Mouse (Mus musculus): ENCODE measurements at regions not wholly inside any gene's neighbourhood (a gene's known extent, or its start where the extent isn't known, plus 50 kb on each side); places are given as distances from the start of the nearest gene placed in this dataset.

DNA sequence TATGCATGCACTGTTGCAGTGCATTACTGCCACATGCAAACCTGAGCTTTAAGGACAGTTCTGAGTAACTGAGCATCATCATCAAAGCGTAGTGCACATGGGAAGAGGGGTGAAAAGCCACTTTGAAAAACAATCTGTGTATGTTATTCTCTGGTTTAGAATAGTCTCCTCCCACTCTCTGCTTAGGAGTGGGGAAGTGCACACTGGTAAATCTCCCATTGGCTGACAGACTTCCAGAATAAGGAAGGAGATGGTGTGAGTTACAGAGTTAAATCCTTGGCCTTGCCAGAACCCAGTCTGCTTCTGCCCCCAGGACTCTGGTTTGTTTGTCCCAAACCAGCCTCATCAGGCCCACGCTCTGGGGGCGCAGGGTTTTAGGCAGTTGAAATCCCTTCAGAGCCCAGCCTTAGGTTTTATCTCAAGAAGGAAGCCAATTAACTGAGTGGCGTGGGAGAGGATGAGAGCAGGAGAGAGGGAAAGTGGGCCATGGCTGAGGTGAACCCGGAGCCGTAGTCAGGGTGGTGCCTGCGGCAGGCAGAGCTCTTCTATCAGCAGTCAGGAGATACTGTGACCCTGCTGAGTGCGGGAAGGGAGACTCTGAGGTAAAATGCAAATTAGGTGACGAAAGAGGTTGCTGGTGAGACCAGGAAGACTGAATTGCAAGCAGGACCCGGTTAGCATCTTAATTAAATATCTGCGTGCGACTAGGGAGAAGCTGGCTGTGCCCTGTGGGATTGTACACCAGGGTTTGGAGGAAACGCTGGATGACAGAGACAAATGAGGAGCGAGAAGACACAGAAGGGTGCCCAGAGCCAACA, 166.0 kb downstream of the Setd4 start:
- peak overlapping the region; percentile 4; the same call in 1 of the 2 replicates for H3K4me2 ChIP-seq (ENCODE audit: low read depth, low read length)
- H3K4me3 ChIP-seq (ENCODE audit: low read length): no peak overlapping the region
- TF ChIP-seq CTCF (IDR thresholded peaks at IDR 0.05; ENCODE audit: low read depth): no peak
- DNase-seq (ENCODE audit: low spot score) (no peak), ATAC-seq (no peak)
- H3K27ac ChIP-seq: no peak overlapping the region
- H3K27me3 ChIP-seq (ENCODE audit: insufficient read depth, low read length): no peaks in the 10 kb centered on the region
- no peak overlapping the region for H3K9ac ChIP-seq (replicated peaks; ENCODE audit: low read length)
- H3K9me3 ChIP-seq (ENCODE audit: low read length): no peaks in the 10 kb centered on the region
- peaks cover 3% of the 10 kb centered on the region; the same call in 1 of the 2 replicates for H3K4me1 ChIP-seq (ENCODE audit: insufficient read depth, low read length)
- H3K36me3 ChIP-seq (ENCODE audit: insufficient read depth, low read length): no peaks in the 10 kb centered on the region
- 26% methylated on average over 14 of the region's 14 CpGs for WGBS

DNA sequence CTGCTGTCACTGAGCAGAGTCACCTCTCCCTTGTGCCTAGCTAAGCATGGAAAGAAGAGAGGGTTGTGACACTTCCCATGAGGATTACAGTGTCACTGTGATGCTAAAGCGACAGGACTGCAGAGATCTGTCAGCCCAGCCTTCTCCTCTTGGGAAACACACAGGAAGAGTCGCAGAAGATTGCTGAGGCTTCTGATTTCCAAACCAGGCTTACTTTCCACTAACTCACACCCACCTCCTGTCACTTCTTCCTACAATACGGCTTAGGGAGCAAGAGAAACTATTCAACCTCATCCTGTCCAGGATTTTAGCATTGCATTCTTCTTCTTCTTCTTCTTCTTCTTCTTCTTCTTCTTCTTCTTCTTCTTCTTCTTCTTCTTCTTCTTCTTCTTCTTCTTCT, 167.1 kb downstream of the Setd4 start:
- ATAC-seq (no peak), DNase-seq (ENCODE audit: low spot score) (no peak)
- no peaks in the 10 kb centered on the region for H3K9me3 ChIP-seq (ENCODE audit: low read length)
- H3K27me3 ChIP-seq (ENCODE audit: insufficient read depth, low read length): no peaks in the 10 kb centered on the region
- no peak overlapping the region for H3K4me2 ChIP-seq (ENCODE audit: low read depth, low read length)
- H3K9ac ChIP-seq (replicated peaks; ENCODE audit: low read length): no peak overlapping the region
- 63% methylated on average over 3 of the region's 3 CpGs for WGBS
- H3K4me3 ChIP-seq (ENCODE audit: low read length): no peak overlapping the region
- TF ChIP-seq CTCF (IDR thresholded peaks at IDR 0.05; ENCODE audit: low read depth): no peak
- no peaks in the 10 kb centered on the region for H3K36me3 ChIP-seq (ENCODE audit: insufficient read depth, low read length)
- H3K27ac ChIP-seq: no peak overlapping the region
- H3K4me1 ChIP-seq (ENCODE audit: insufficient read depth, low read length): peaks cover 3% of the 10 kb centered on the region; the same call in 1 of the 2 replicates

GRCm38 (mm10) chr16:93431316-93431715, 172.5 kb downstream of the Setd4 start:
- H3K27ac ChIP-seq: no peak overlapping the region
- ATAC-seq (no peak), DNase-seq (ENCODE audit: low spot score) (no peak)
- no peaks in the 10 kb centered on the region for H3K27me3 ChIP-seq (ENCODE audit: insufficient read depth, low read length)
- TF ChIP-seq CTCF (IDR thresholded peaks at IDR 0.05; ENCODE audit: low read depth): no peak
- no peak overlapping the region for H3K4me3 ChIP-seq (ENCODE audit: low read length)
- no peaks in the 10 kb centered on the region for H3K4me1 ChIP-seq (ENCODE audit: insufficient read depth, low read length)
- H3K9ac ChIP-seq (replicated peaks; ENCODE audit: low read length): no peak overlapping the region
- H3K9me3 ChIP-seq (ENCODE audit: low read length): no peaks in the 10 kb centered on the region
- WGBS: 70% methylated on average over 5 of the region's 5 CpGs
- no peaks in the 10 kb centered on the region for H3K36me3 ChIP-seq (ENCODE audit: insufficient read depth, low read length)
- H3K4me2 ChIP-seq (ENCODE audit: low read depth, low read length): no peak overlapping the region

GRCm38 (mm10) chr16:93429324-93429781, 174.5 kb downstream of the Setd4 start:
- Histone ChIP-seq H3K36me3 (ENCODE audit: insufficient read depth, low read length) (no peaks in the 10 kb centered on the region), H3K27ac (no peak overlapping the region), H3K4me2 (ENCODE audit: low read depth, low read length) (no peak overlapping the region), H3K9ac (replicated peaks; ENCODE audit: low read length) (no peak overlapping the region), H3K27me3 (ENCODE audit: insufficient read depth, low read length) (no peaks in the 10 kb centered on the region), H3K4me1 (ENCODE audit: insufficient read depth, low read length) (no peaks in the 10 kb centered on the region), H3K9me3 (ENCODE audit: low read length) (no peaks in the 10 kb centered on the region), H3K4me3 (ENCODE audit: low read length) (no peak overlapping the region)
- ATAC-seq: no peak
- DNase-seq (ENCODE audit: low spot score): no peak
- WGBS: 68% methylated on average over 8 of the region's 8 CpGs
- no peak for TF ChIP-seq CTCF (IDR thresholded peaks at IDR 0.05; ENCODE audit: low read depth)

- TF ChIP-seq CTCF (IDR thresholded peaks at IDR 0.05; ENCODE audit: low read depth): no peak
- H3K27me3 ChIP-seq (ENCODE audit: insufficient read depth, low read length): no peaks in the 10 kb centered on the region
- no peak overlapping the region for H3K27ac ChIP-seq
- H3K4me3 ChIP-seq (ENCODE audit: low read length): no peak overlapping the region
- no peaks in the 10 kb centered on the region for H3K36me3 ChIP-seq (ENCODE audit: insufficient read depth, low read length)
- ATAC-seq (no peak), DNase-seq (ENCODE audit: low spot score) (no peak)
- H3K9me3 ChIP-seq (ENCODE audit: low read length): no peaks in the 10 kb centered on the region
- no peak overlapping the region for H3K4me2 ChIP-seq (ENCODE audit: low read depth, low read length)
- WGBS: 82% methylated on average over 4 of the region's 4 CpGs
- no peaks in the 10 kb centered on the region; the same call in 1 of the 2 replicates for H3K4me1 ChIP-seq (ENCODE audit: insufficient read depth, low read length)
- H3K9ac ChIP-seq (replicated peaks; ENCODE audit: low read length): no peak overlapping the region
Observed at GRCm38 (mm10) chr16:93427264-93427663, 176.6 kb downstream of the Setd4 start.

DNA sequence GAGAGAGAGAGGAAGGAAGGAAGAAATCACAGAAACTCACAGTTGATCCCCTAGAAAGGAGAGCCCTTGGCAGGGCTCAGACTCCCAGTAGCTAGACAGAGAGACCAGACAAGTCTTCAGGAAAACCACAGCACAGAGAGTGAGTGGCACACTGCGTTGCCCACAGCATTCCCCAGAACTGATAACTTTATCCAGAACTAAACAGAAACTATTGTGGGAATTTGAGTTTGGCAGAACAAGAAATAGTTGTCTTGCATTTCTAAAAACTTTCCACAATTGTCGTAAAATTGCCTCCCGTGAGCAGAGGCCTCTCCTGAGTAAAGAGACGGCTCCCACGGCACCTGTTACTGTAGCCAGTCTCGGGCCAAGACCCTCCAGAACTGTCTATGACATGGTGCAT, 178.1 kb downstream of the Setd4 start:
- Histone ChIP-seq H3K4me1 (ENCODE audit: insufficient read depth, low read length) (no peaks in the 10 kb centered on the region; the same call in 1 of the 2 replicates), H3K4me3 (ENCODE audit: low read length) (no peak overlapping the region), H3K9me3 (ENCODE audit: low read length) (no peaks in the 10 kb centered on the region), H3K27me3 (ENCODE audit: insufficient read depth, low read length) (no peaks in the 10 kb centered on the region), H3K4me2 (ENCODE audit: low read depth, low read length) (no peak overlapping the region), H3K9ac (replicated peaks; ENCODE audit: low read length) (no peak overlapping the region), H3K27ac (no peak overlapping the region), H3K36me3 (ENCODE audit: insufficient read depth, low read length) (no peaks in the 10 kb centered on the region)
- DNase-seq (ENCODE audit: low spot score) (no peak), ATAC-seq (no peak)
- no peak for TF ChIP-seq CTCF (IDR thresholded peaks at IDR 0.05; ENCODE audit: low read depth)
- 85% methylated on average over 6 of the region's 6 CpGs for WGBS

DNA sequence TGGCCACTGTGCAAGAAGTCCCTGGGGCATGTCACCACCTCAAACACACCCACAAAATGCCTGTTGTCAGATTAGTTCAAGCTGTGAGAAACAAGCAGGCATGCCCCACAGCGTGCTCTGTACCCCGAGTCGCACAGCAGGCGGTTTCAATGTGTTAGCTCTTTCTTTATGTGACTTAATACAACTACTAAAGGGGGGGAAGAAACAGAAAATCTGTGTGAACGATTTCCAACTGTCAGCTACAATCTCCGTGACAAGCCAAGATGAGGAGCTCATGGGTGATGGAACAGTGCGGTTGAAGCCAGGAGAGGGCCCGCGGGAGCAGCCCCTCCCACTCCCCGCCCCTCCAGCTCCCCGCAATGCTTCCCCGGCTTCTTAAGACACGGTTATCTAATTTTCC, 180.7 kb downstream of the Setd4 start:
- H3K27me3 ChIP-seq (ENCODE audit: insufficient read depth, low read length): no peaks in the 10 kb centered on the region
- H3K36me3 ChIP-seq (ENCODE audit: insufficient read depth, low read length): no peaks in the 10 kb centered on the region
- no peak overlapping the region for H3K9ac ChIP-seq (replicated peaks; ENCODE audit: low read length)
- ATAC-seq: no peak
- H3K27ac ChIP-seq: no peak overlapping the region
- H3K4me2 ChIP-seq (ENCODE audit: low read depth, low read length): peak overlapping the region; percentile 43
- peak; percentile 12 for DNase-seq (ENCODE audit: low spot score)
- WGBS: 15% methylated on average over 13 of the region's 13 CpGs
- H3K4me3 ChIP-seq (ENCODE audit: low read length): 0 out of 2 replicates have a peak overlapping the region, but pooled peaks have one; percentile 15
- no peaks in the 10 kb centered on the region for H3K9me3 ChIP-seq (ENCODE audit: low read length)
- no peaks in the 10 kb centered on the region; the same call in 1 of the 2 replicates for H3K4me1 ChIP-seq (ENCODE audit: insufficient read depth, low read length)
- TF ChIP-seq CTCF (IDR thresholded peaks at IDR 0.05; ENCODE audit: low read depth): no peak
